Mouse (Mus musculus) MEL (cell line): ENCODE data around the gene Krt7.

Source experiments
- BHLHE40 ChIP-seq: IDR thresholded peaks from 2 replicates; pipeline ENCODE4 v1.6.1; 2012; ENCODE audit warnings: low read depth, mild to moderate bottlenecking, inconsistent platforms, low read length, improper control_type of control experiment, borderline replicate concordance
- CHD1 ChIP-seq: IDR thresholded peaks from 2 replicates; pipeline ENCODE4 v1.6.1; 2012; ENCODE audit warnings: low read depth, mild to moderate bottlenecking, inconsistent platforms, low read length, improper control_type of control experiment
- CTCF ChIP-seq, 3 experiments: IDR thresholded peaks in 2 of 3; conservative IDR thresholded peaks in 1 of 3; 2 replicates each; pipeline ENCODE4 v1.5.1; 2011 to 2012; ENCODE audit warnings: low read length in 3 of 3, low read depth in 2 of 3, mild to moderate bottlenecking in 2 of 3, improper control_type of control experiment in 1 of 3, inconsistent platforms in 1 of 3, mixed read lengths in 1 of 3, moderate library complexity in 1 of 3; ENCODE audit not compliant: control insufficient read depth in 1 of 3, insufficient read depth in 1 of 3, poor library complexity in 1 of 3, severe bottlenecking in 1 of 3
- E2F4 ChIP-seq: IDR thresholded peaks from 2 replicates; pipeline ENCODE4 v1.6.1; 2011; ENCODE audit warnings: low read depth, low read length, improper control_type of control experiment, borderline replicate concordance
- ELF1 ChIP-seq: IDR thresholded peaks from 2 replicates; pipeline ENCODE4 v1.6.1; 2014; ENCODE audit warnings: low read depth, mild to moderate bottlenecking, inconsistent platforms, low read length, improper control_type of control experiment, moderate library complexity
- EP300 ChIP-seq, 2 experiments: IDR thresholded peaks; 2 replicates each; pipeline ENCODE4 v1.6.1; 2011; ENCODE audit warnings: improper control_type of control experiment in 2 of 2, low read length in 2 of 2, low read depth in 1 of 2, mild to moderate bottlenecking in 1 of 2
- MAFK ChIP-seq: IDR thresholded peaks from 2 replicates; pipeline ENCODE4 v1.6.1; 2011; ENCODE audit warnings: low read depth, mild to moderate bottlenecking, low read length, improper control_type of control experiment, borderline replicate concordance
- NELFE ChIP-seq: IDR thresholded peaks from 2 replicates; pipeline ENCODE4 v1.6.1; 2011; ENCODE audit warnings: low read depth, low read length, improper control_type of control experiment
- POLR2A ChIP-seq, 2 experiments: IDR thresholded peaks; 2 replicates each; pipeline ENCODE4 v1.6.1; 2011 to 2012; ENCODE audit warnings: low read length in 2 of 2, mild to moderate bottlenecking in 2 of 2, control low read depth in 1 of 2, improper control_type of control experiment in 1 of 2, low read depth in 1 of 2, moderate library complexity in 1 of 2; ENCODE audit not compliant: control insufficient read depth in 1 of 2, insufficient read depth in 1 of 2, poor library complexity in 1 of 2
- POLR2AphosphoS5 ChIP-seq: IDR thresholded peaks from 2 replicates; pipeline ENCODE4 v1.6.1; 2012; ENCODE audit warnings: low read depth, borderline replicate concordance, mild to moderate bottlenecking, inconsistent platforms, low read length, moderate library complexity, mixed read lengths
- RCOR1 ChIP-seq: IDR thresholded peaks from 2 replicates; pipeline ENCODE4 v1.6.1; 2012; ENCODE audit warnings: low read depth, mild to moderate bottlenecking, inconsistent platforms, low read length, improper control_type of control experiment
- SIN3A ChIP-seq: IDR thresholded peaks from 2 replicates; pipeline ENCODE4 v1.6.1; 2012; ENCODE audit warnings: low read length, improper control_type of control experiment, inconsistent platforms
- ZMIZ1 ChIP-seq: IDR thresholded peaks from 2 replicates; pipeline ENCODE4 v1.6.1; 2012; ENCODE audit warnings: low read depth, mild to moderate bottlenecking, inconsistent platforms, low read length, improper control_type of control experiment, moderate library complexity

GRCm38 (mm10) chr15:101367497-101367896 lies 43.3 kb upstream of the Krt7 start:
- TF ChIP-seq CTCF (IDR thresholded peaks at IDR 0.05 in 2 of 3, conservative IDR thresholded peaks at IDR 0.05 in 1 of 3; ENCODE audit: control insufficient read depth in 1 of 3, insufficient read depth in 1 of 3, low read depth in 2 of 3, low read length in 3 of 3, poor library complexity in 1 of 3, severe bottlenecking in 1 of 3) (no peak), POLR2A (IDR thresholded peaks at IDR 0.05; ENCODE audit: control insufficient read depth in 1 of 2, insufficient read depth in 1 of 2, low read depth in 1 of 2, low read length in 2 of 2, poor library complexity in 1 of 2) (no peak), E2F4 (no peak), EP300 (IDR thresholded peaks at IDR 0.05; ENCODE audit: low read depth in 1 of 2, low read length in 2 of 2) (no peak), ZMIZ1 (no peak), MAFK (no peak), NELFE (no peak), SIN3A (no peak), POLR2AphosphoS5 (no peak), CHD1 (no peak), RCOR1 (no peak), BHLHE40 (no peak), ELF1 (no peak)
